Mouse (Mus musculus) brown adipose tissue, adult 24 weeks (tissue): ENCODE results near the gene Mul1. TPM values are rescaled to one million over a fixed set of nuclear protein-coding genes. Genes with fewer than 3 reads are reported as not detected.

ENCODE experiments used
- H3K27ac ChIP-seq: fragments of 200-500 bp; replicated peaks from 2 replicates; pipeline ENCODE4 v1.5.1; 2012; ENCODE audit warnings: low read depth, mild to moderate bottlenecking, low read length
- H3K4me1 ChIP-seq: fragments of 200-500 bp; 2 replicates; pipeline ENCODE4 v1.6.1; 2012; ENCODE audit warnings: low read length, mixed read lengths; ENCODE audit not compliant: control insufficient read depth, insufficient read depth, insufficient read length
- H3K4me3 ChIP-seq: fragments of 200-500 bp; 2 replicates; pipeline ENCODE4 v1.5.1; 2012; ENCODE audit warnings: low read depth, mild to moderate bottlenecking, low read length, moderate library complexity; ENCODE audit not compliant: insufficient read depth
- polyA plus RNA-seq: library from polyadenylated mRNA; stranded (reverse); fragments of >200 nt; gene quantifications from 2 replicates; pipeline ENCODE4 v1.2.4, GENCODE M21; 2012; ENCODE audit not compliant: missing spikeins, insufficient read depth, insufficient read length

Gene Mul1
- polyA plus RNA-seq, 1 experiment = 29.9 TPM

GRCm38 (mm10) chr4:138463832-138464487 lies 29.5 kb downstream of the Mul1 start:
- Histone ChIP-seq H3K27ac (no peak overlapping the region), H3K4me1 (peaks cover 8% of the 10 kb centered on the region), H3K4me3 (no peak overlapping the region)

DNA sequence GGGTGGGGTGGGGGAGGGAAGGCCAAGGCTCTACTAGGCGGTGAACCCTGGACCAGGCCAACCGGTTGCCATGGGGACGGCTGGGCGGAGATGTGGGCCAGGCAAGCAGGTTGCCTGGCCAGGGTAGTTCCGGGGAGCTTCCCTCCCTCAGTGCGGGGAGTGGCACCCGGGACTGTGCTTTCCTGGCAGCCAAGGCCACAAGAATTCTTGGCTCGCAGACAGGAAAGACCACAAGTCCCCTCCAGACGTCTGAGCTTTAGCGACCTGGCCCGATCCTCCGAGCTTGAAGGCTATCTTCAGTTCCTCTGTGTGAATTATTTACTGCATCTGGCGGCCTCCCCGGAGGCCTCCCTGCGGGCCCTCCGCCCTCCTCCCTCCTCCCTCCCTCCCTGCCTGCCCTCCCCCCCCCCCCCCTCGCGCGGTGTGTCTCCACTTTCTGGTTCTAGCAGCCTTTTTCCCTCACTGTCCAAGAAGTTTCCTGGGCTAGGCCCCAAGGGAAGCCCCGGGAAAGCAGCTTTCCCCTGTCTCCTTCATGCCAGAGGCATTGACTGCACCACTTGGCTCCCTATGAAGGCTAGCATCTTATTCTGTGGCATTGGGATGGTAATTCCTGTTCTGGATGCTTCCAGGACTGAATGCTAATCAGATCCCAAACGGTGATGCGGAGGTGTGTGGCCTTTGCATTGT lies 30.3 kb downstream of the Mul1 start:
- Histone ChIP-seq H3K27ac (no peak overlapping the region), H3K4me1 (peaks cover 8% of the 10 kb centered on the region), H3K4me3 (no peak overlapping the region)

- Histone ChIP-seq H3K4me1 (peaks cover 8% of the 10 kb centered on the region), H3K4me3 (no peak overlapping the region), H3K27ac (no peak overlapping the region)
Measured at GRCm38 (mm10) chr4:138465446-138465845, 31.0 kb downstream of the Mul1 start.

DNA sequence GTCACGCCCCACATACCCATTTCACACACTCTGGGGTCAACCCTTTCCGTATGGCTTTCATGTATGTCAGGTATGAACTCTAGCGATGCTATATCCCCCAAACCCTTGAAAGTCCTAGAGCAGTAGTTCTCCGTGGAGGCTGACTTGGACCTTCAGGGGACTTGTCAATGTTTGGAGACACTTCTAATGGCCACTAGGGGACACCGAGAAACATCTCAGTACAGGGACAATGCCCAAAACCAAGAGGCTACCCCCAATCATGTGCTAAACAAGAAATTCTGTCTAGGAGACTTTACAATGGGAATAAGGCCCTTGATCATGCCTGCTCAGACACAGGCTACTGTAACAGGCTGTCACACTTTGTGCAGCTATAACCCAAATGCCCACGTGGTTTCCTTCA lies 32.2 kb downstream of the Mul1 start:
- Histone ChIP-seq H3K4me1 (peaks cover 8% of the 10 kb centered on the region), H3K27ac (no peak overlapping the region; the same call in 1 of the 2 replicates), H3K4me3 (no peak overlapping the region)

GRCm38 (mm10) chr4:138467451-138467850 lies 33.0 kb downstream of the Mul1 start:
- Histone ChIP-seq H3K27ac (peak overlapping the region; percentile 72), H3K4me1 (peaks cover 8% of the 10 kb centered on the region), H3K4me3 (no peak overlapping the region)

- Histone ChIP-seq H3K27ac (no peak overlapping the region), H3K4me1 (peaks cover 5% of the 10 kb centered on the region; the same call in 1 of the 2 replicates), H3K4me3 (no peak overlapping the region)
Measured at GRCm38 (mm10) chr4:138469080-138469479, 34.6 kb downstream of the Mul1 start.

DNA sequence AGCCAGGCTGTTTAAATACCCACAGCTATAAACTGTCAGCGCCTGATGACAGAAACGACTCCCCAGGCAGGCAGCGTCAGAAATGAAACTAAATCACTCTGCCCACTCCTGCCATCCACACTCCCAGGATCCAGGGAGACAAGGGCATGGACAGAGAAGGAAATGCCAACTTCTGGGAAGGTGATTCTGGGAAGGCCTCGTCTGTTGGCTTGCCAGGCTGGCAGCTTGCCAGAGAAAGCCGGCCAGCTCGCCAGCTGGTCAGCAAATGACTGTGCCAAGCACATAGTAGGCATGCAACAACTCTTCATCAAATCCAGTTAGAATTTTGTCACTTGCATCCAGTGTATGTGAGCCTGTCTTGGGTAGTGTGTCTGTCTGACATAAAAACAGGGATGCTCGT lies 36.8 kb downstream of the Mul1 start:
- H3K27ac ChIP-seq = no peak overlapping the region
- no peaks in the 10 kb centered on the region for H3K4me1 ChIP-seq
- no peak overlapping the region for H3K4me3 ChIP-seq

DNA sequence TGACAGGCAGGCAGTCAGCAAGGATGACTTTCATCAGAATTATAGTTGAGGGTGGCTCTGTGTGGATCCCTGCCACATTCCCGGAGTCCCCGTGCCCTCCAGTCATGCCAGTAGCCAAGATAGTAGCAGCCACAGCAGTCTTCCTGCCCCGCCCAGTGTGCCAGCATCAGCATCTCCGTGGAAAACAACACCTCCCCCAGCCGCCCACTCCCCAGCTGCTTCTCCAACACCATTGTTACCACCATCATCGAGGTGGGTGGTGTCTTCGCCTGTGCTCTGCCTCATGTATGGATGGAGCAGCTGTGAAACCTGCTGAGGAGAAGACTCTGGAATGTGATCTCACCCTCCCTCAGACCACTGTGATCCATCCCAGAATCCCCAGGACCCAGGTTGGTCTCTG lies 45.1 kb downstream of the Mul1 start:
- H3K4me1 ChIP-seq = no peaks in the 10 kb centered on the region
- no peak overlapping the region for H3K4me3 ChIP-seq
- H3K27ac ChIP-seq = no peak overlapping the region

GRCm38 (mm10) chr4:138480962-138481361 lies 46.5 kb downstream of the Mul1 start:
- H3K4me1 ChIP-seq = no peaks in the 10 kb centered on the region
- H3K27ac ChIP-seq = no peak overlapping the region
- H3K4me3 ChIP-seq = no peak overlapping the region

- no peaks in the 10 kb centered on the region for H3K4me1 ChIP-seq
- no peak overlapping the region for H3K4me3 ChIP-seq
- H3K27ac ChIP-seq = no peak overlapping the region
Measured at GRCm38 (mm10) chr4:138482721-138483120, 48.2 kb downstream of the Mul1 start.

- Histone ChIP-seq H3K4me3 (no peak overlapping the region), H3K27ac (no peak overlapping the region), H3K4me1 (no peaks in the 10 kb centered on the region)
Measured at GRCm38 (mm10) chr4:138488241-138488640, 53.8 kb downstream of the Mul1 start.

- no peaks in the 10 kb centered on the region for H3K4me1 ChIP-seq
- no peak overlapping the region for H3K4me3 ChIP-seq
- no peak overlapping the region for H3K27ac ChIP-seq
Measured at GRCm38 (mm10) chr4:138491088-138491487, 56.6 kb downstream of the Mul1 start.

Other genes starting within 250 kb of the Mul1 start
- gene Hp1bp3, start 218.4 kb upstream of the Mul1 start, polyA plus RNA-seq = 65.0 and 71.4 TPM in 2 replicates
- gene Sh2d5, start 184.3 kb upstream of the Mul1 start, polyA plus RNA-seq = not detected in 2 replicates
- not detected in 2 replicates for gene Kif17, start 184.2 kb upstream of the Mul1 start, polyA plus RNA-seq
- 39.1 and 40.6 TPM in 2 replicates for gene Ddost, start 129.9 kb upstream of the Mul1 start, polyA plus RNA-seq
- 208 and 227 TPM in 2 replicates for gene Pink1, start 108.4 kb upstream of the Mul1 start, polyA plus RNA-seq
- not detected in 2 replicates for gene Cda, start 66.7 kb upstream of the Mul1 start, polyA plus RNA-seq
- not detected in 2 replicates for gene Fam43b, start 38.1 kb upstream of the Mul1 start, polyA plus RNA-seq
- gene Camk2n1, start 19.6 kb downstream of the Mul1 start, polyA plus RNA-seq = 5.5 and 6.3 TPM in 2 replicates
- not detected in 2 replicates for gene Vwa5b1, start 201.2 kb downstream of the Mul1 start, polyA plus RNA-seq